Mouse (Mus musculus): Measurements from ENCODE around the gene Tsc2. TPM values are rescaled to one million over a fixed set of nuclear protein-coding genes. Genes with fewer than 3 reads are reported as not detected.

Gene Tsc2
- total and polyA plus RNA-seq, 2 experiments from 2014 or later = 34.4 to 55.4 TPM

- Histone ChIP-seq H3K36me3 (replicated peaks; ENCODE audit: control insufficient read depth, insufficient read depth, low read length) (peaks cover 79% of the 10 kb centered on the region), H3K9ac (replicated peaks; ENCODE audit: low read depth, low read length) (no peak overlapping the region), H3K9me3 (replicated peaks; ENCODE audit: control insufficient read depth, low read length) (no peaks in the 10 kb centered on the region), H3K27ac (ENCODE audit: low read depth) (no peak overlapping the region), H3K27me3 (ENCODE audit: control insufficient read depth, insufficient read depth, low read length) (no peaks in the 10 kb centered on the region), H3K4me3 (ENCODE audit: low read depth, low read length) (no peak overlapping the region), H3K4me2 (ENCODE audit: low read depth, low read length) (no peak overlapping the region), H3K4me1 (ENCODE audit: control insufficient read depth, insufficient read depth) (peaks cover 11% of the 10 kb centered on the region)
- TF ChIP-seq CTCF (IDR thresholded peaks at IDR 0.05; ENCODE audit: low read depth) (no peak), EP300 (IDR thresholded peaks at IDR 0.05; ENCODE audit: low read depth) (no peak)
- WGBS = 87% methylated on average over 4 of the region's 4 CpGs
- ATAC-seq (ENCODE audit: insufficient read depth, low read depth) (no peak), DNase-seq (ENCODE audit: low spot score) (no peak)
Observed at GRCm38 (mm10) chr17:24569837-24570236, 62.6 kb downstream of the Tsc2 start.

GRCm38 (mm10) chr17:24567034-24567779, 65.2 kb downstream of the Tsc2 start:
- WGBS = 43% methylated on average over 8 of the region's 8 CpGs
- H3K4me3 ChIP-seq (ENCODE audit: low read depth, low read length) = no peak overlapping the region
- DNase-seq (ENCODE audit: low spot score) = peak; percentile 38
- H3K4me2 ChIP-seq (ENCODE audit: low read depth, low read length) = no peak overlapping the region
- ATAC-seq (ENCODE audit: insufficient read depth, low read depth) = peak; percentile 45
- TF ChIP-seq EP300 (IDR thresholded peaks at IDR 0.05; ENCODE audit: low read depth) (no peak), CTCF (IDR thresholded peaks at IDR 0.05; ENCODE audit: low read depth) (no peak)
- H3K27me3 ChIP-seq (ENCODE audit: control insufficient read depth, insufficient read depth, low read length) = no peaks in the 10 kb centered on the region
- peak overlapping the region; percentile 51 for H3K27ac ChIP-seq (ENCODE audit: low read depth)
- H3K9me3 ChIP-seq (replicated peaks; ENCODE audit: control insufficient read depth, low read length) = no peaks in the 10 kb centered on the region
- 0 out of 2 replicates have a peak overlapping the region, but pooled peaks have one; percentile 26 for H3K9ac ChIP-seq (replicated peaks; ENCODE audit: low read depth, low read length)
- H3K4me1 ChIP-seq (ENCODE audit: control insufficient read depth, insufficient read depth) = peaks cover 11% of the 10 kb centered on the region
- H3K36me3 ChIP-seq (replicated peaks; ENCODE audit: control insufficient read depth, insufficient read depth, low read length) = peaks cover 53% of the 10 kb centered on the region

GRCm38 (mm10) chr17:24565792-24566191, 66.6 kb downstream of the Tsc2 start:
- H3K9me3 ChIP-seq (replicated peaks; ENCODE audit: control insufficient read depth, low read length) = no peaks in the 10 kb centered on the region
- ATAC-seq (ENCODE audit: insufficient read depth, low read depth) (no peak), DNase-seq (ENCODE audit: low spot score) (no peak)
- no peak for TF ChIP-seq EP300 (IDR thresholded peaks at IDR 0.05; ENCODE audit: low read depth)
- TF ChIP-seq CTCF (IDR thresholded peaks at IDR 0.05; ENCODE audit: low read depth) = no peak
- H3K36me3 ChIP-seq (replicated peaks; ENCODE audit: control insufficient read depth, insufficient read depth, low read length) = peaks cover 40% of the 10 kb centered on the region
- no peak overlapping the region for H3K9ac ChIP-seq (replicated peaks; ENCODE audit: low read depth, low read length)
- H3K4me1 ChIP-seq (ENCODE audit: control insufficient read depth, insufficient read depth) = peaks cover 16% of the 10 kb centered on the region
- no peak overlapping the region for H3K4me3 ChIP-seq (ENCODE audit: low read depth, low read length)
- no peak overlapping the region for H3K27ac ChIP-seq (ENCODE audit: low read depth)
- H3K4me2 ChIP-seq (ENCODE audit: low read depth, low read length) = no peak overlapping the region
- H3K27me3 ChIP-seq (ENCODE audit: control insufficient read depth, insufficient read depth, low read length) = no peaks in the 10 kb centered on the region
- WGBS = 88% methylated on average over 3 of the region's 3 CpGs

GRCm38 (mm10) chr17:24565092-24565491, 67.3 kb downstream of the Tsc2 start:
- WGBS = 79% methylated on average over 3 of the region's 3 CpGs
- no peak overlapping the region for H3K9ac ChIP-seq (replicated peaks; ENCODE audit: low read depth, low read length)
- no peak overlapping the region for H3K4me3 ChIP-seq (ENCODE audit: low read depth, low read length)
- peaks cover 35% of the 10 kb centered on the region for H3K36me3 ChIP-seq (replicated peaks; ENCODE audit: control insufficient read depth, insufficient read depth, low read length)
- peaks cover 23% of the 10 kb centered on the region for H3K4me1 ChIP-seq (ENCODE audit: control insufficient read depth, insufficient read depth)
- H3K9me3 ChIP-seq (replicated peaks; ENCODE audit: control insufficient read depth, low read length) = no peaks in the 10 kb centered on the region
- no peak for TF ChIP-seq CTCF (IDR thresholded peaks at IDR 0.05; ENCODE audit: low read depth)
- TF ChIP-seq EP300 (IDR thresholded peaks at IDR 0.05; ENCODE audit: low read depth) = no peak
- no peak for DNase-seq (ENCODE audit: low spot score)
- H3K4me2 ChIP-seq (ENCODE audit: low read depth, low read length) = no peak overlapping the region
- H3K27ac ChIP-seq (ENCODE audit: low read depth) = no peak overlapping the region
- no peak for ATAC-seq (ENCODE audit: insufficient read depth, low read depth)
- no peaks in the 10 kb centered on the region for H3K27me3 ChIP-seq (ENCODE audit: control insufficient read depth, insufficient read depth, low read length)

GRCm38 (mm10) chr17:24564422-24564821, 68.0 kb downstream of the Tsc2 start:
- no peak for DNase-seq (ENCODE audit: low spot score)
- ATAC-seq (ENCODE audit: insufficient read depth, low read depth) = no peak
- H3K9me3 ChIP-seq (replicated peaks; ENCODE audit: control insufficient read depth, low read length) = no peaks in the 10 kb centered on the region
- H3K27ac ChIP-seq (ENCODE audit: low read depth) = no peak overlapping the region
- no peak overlapping the region for H3K4me3 ChIP-seq (ENCODE audit: low read depth, low read length)
- peaks cover 28% of the 10 kb centered on the region for H3K4me1 ChIP-seq (ENCODE audit: control insufficient read depth, insufficient read depth)
- 85% methylated on average over 4 of the region's 4 CpGs for WGBS
- TF ChIP-seq EP300 (IDR thresholded peaks at IDR 0.05; ENCODE audit: low read depth) = no peak
- no peak for TF ChIP-seq CTCF (IDR thresholded peaks at IDR 0.05; ENCODE audit: low read depth)
- H3K9ac ChIP-seq (replicated peaks; ENCODE audit: low read depth, low read length) = no peak overlapping the region
- no peak overlapping the region for H3K4me2 ChIP-seq (ENCODE audit: low read depth, low read length)
- peaks cover 28% of the 10 kb centered on the region for H3K36me3 ChIP-seq (replicated peaks; ENCODE audit: control insufficient read depth, insufficient read depth, low read length)
- H3K27me3 ChIP-seq (ENCODE audit: control insufficient read depth, insufficient read depth, low read length) = no peaks in the 10 kb centered on the region

GRCm38 (mm10) chr17:24563638-24564037, 68.8 kb downstream of the Tsc2 start:
- no peaks in the 10 kb centered on the region for H3K27me3 ChIP-seq (ENCODE audit: control insufficient read depth, insufficient read depth, low read length)
- no peaks in the 10 kb centered on the region for H3K9me3 ChIP-seq (replicated peaks; ENCODE audit: control insufficient read depth, low read length)
- DNase-seq (ENCODE audit: low spot score) = no peak
- no peak overlapping the region for H3K4me2 ChIP-seq (ENCODE audit: low read depth, low read length)
- H3K27ac ChIP-seq (ENCODE audit: low read depth) = no peak overlapping the region
- no peak overlapping the region for H3K4me3 ChIP-seq (ENCODE audit: low read depth, low read length)
- H3K9ac ChIP-seq (replicated peaks; ENCODE audit: low read depth, low read length) = no peak overlapping the region
- peaks cover 36% of the 10 kb centered on the region for H3K4me1 ChIP-seq (ENCODE audit: control insufficient read depth, insufficient read depth)
- TF ChIP-seq CTCF (IDR thresholded peaks at IDR 0.05; ENCODE audit: low read depth) = no peak
- TF ChIP-seq EP300 (IDR thresholded peaks at IDR 0.05; ENCODE audit: low read depth) = no peak
- WGBS = 68% methylated on average over 5 of the region's 5 CpGs
- peaks cover 20% of the 10 kb centered on the region for H3K36me3 ChIP-seq (replicated peaks; ENCODE audit: control insufficient read depth, insufficient read depth, low read length)
- ATAC-seq (ENCODE audit: insufficient read depth, low read depth) = no peak
